Mouse (Mus musculus): Measurements from ENCODE around the gene Ndufa1. TPM values are rescaled to one million over a fixed set of nuclear protein-coding genes. Genes with fewer than 3 reads are reported as not detected.
"Not testable (repeated sequence)": the region's sequence is repeated elsewhere in the genome, so short reads cannot be mapped to it uniquely, and the experiment has no call there.

Gene Ndufa1
- 448 and 463 TPM in 2 replicates for polyA plus RNA-seq (2015; fragmentation: Nextera tagmentation; extraction: Ambion mirVana)

- no peaks in the 10 kb centered on the region for H3K9me3 ChIP-seq (replicated peaks)
- no peaks in the 10 kb centered on the region for H3K36me3 ChIP-seq
- peak within 1 kb of the TSS; percentile 52 for H3K4me2 ChIP-seq (replicated peaks)
- H3K9ac ChIP-seq: peak within 1 kb of the TSS; percentile 44
- H3K27ac ChIP-seq (replicated peaks): peak within 1 kb of the TSS; percentile 68
- 19% methylated on average over 63 of the region's 63 CpGs for WGBS
- no peaks in the 10 kb centered on the region for H3K27me3 ChIP-seq
- no peaks in the 10 kb centered on the region for H3K4me1 ChIP-seq
- ATAC-seq (ENCODE audit: insufficient number of reproducible peaks, low FRiP score, low TSS enrichment, low read depth): peak; percentile 79
- H3K4me3 ChIP-seq (replicated peaks): peak within 1 kb of the TSS; percentile 53
These were observed at the start of gene Ndufa1, which contains the start of gene Rnf113a1 for GRCm38 (mm10) chrX:37191105-37191743. Gene Ndufa1 (minus strand): TSS chrX:37191163. Gene Rnf113a1 (plus strand): TSS chrX:37191245.

GRCm38 (mm10) chrX:37222158-37222557, 31.2 kb upstream of the Ndufa1 start, which contains the start of gene Rhox1:
Gene Rhox1 (minus strand): TSS chrX:37222258.
- H3K27ac ChIP-seq (replicated peaks); H3K4me3 ChIP-seq (replicated peaks); H3K27me3 ChIP-seq; H3K9ac ChIP-seq; H3K4me1 ChIP-seq; ATAC-seq (ENCODE audit: insufficient number of reproducible peaks, low FRiP score, low TSS enrichment, low read depth); H3K36me3 ChIP-seq; H3K4me2 ChIP-seq (replicated peaks); H3K9me3 ChIP-seq (replicated peaks): not testable (repeated sequence)
- 68% methylated on average over 1 of the region's 1 CpGs for WGBS

GRCm38 (mm10) chrX:37210941-37211340, 20.0 kb upstream of the Ndufa1 start, which contains the start of gene Gm9:
Gene Gm9 (minus strand): TSS chrX:37211041.
- no peak within 1 kb of the TSS for H3K4me2 ChIP-seq (replicated peaks)
- WGBS: 90% methylated on average over 10 of the region's 10 CpGs
- no peaks in the 10 kb centered on the region for H3K27me3 ChIP-seq
- ATAC-seq (ENCODE audit: insufficient number of reproducible peaks, low FRiP score, low TSS enrichment, low read depth): no peak
- no peaks in the 10 kb centered on the region for H3K4me1 ChIP-seq
- H3K9ac ChIP-seq: no peak within 1 kb of the TSS
- no peaks in the 10 kb centered on the region for H3K36me3 ChIP-seq
- no peak within 1 kb of the TSS for H3K27ac ChIP-seq (replicated peaks)
- no peak within 1 kb of the TSS for H3K4me3 ChIP-seq (replicated peaks)
- H3K9me3 ChIP-seq (replicated peaks): no peaks in the 10 kb centered on the region

- H3K4me1 ChIP-seq: no peaks in the 10 kb centered on the region
- ATAC-seq (ENCODE audit: insufficient number of reproducible peaks, low FRiP score, low TSS enrichment, low read depth): no peak
- H3K4me3 ChIP-seq (replicated peaks): no peak overlapping the region
- no peak overlapping the region for H3K9ac ChIP-seq
- H3K9me3 ChIP-seq (replicated peaks): no peaks in the 10 kb centered on the region
- no peak overlapping the region for H3K27ac ChIP-seq (replicated peaks)
- no peaks in the 10 kb centered on the region for H3K27me3 ChIP-seq
- H3K4me2 ChIP-seq (replicated peaks): no peak overlapping the region
- WGBS: 55% methylated on average over 8 of the region's 8 CpGs
- H3K36me3 ChIP-seq: no peaks in the 10 kb centered on the region
These were observed 7.7 kb upstream of the Ndufa1 start for GRCm38 (mm10) chrX:37198676-37199075.

GRCm38 (mm10) chrX:37191744-37192379, 899 bp upstream of the Ndufa1 start:
- 30% methylated on average over 28 of the region's 28 CpGs for WGBS
- ATAC-seq (ENCODE audit: insufficient number of reproducible peaks, low FRiP score, low TSS enrichment, low read depth): no peak
- no peaks in the 10 kb centered on the region for H3K27me3 ChIP-seq

GRCm38 (mm10) chrX:37190755-37191104, 233 bp downstream of the Ndufa1 start:
- ATAC-seq (ENCODE audit: insufficient number of reproducible peaks, low FRiP score, low TSS enrichment, low read depth): no peak
- H3K9ac ChIP-seq: 0 out of 2 replicates have a peak overlapping the region, but pooled peaks have one; percentile 15

More at GRCm38 (mm10) chrX:37191744-37192379, 899 bp upstream of the Ndufa1 start:
- H3K27ac ChIP-seq (replicated peaks): peak overlapping the region; percentile 68; the same call in 1 of the 2 replicates
- H3K36me3 ChIP-seq: no peaks in the 10 kb centered on the region
- no peaks in the 10 kb centered on the region for H3K4me1 ChIP-seq
- H3K4me3 ChIP-seq (replicated peaks): peak overlapping the region; percentile 53
- peak overlapping the region; percentile 52 for H3K4me2 ChIP-seq (replicated peaks)
- no peaks in the 10 kb centered on the region for H3K9me3 ChIP-seq (replicated peaks)
- H3K9ac ChIP-seq: peak overlapping the region; percentile 44

GRCm38 (mm10) chrX:37184401-37184800, 6.6 kb downstream of the Ndufa1 start:
- H3K9me3 ChIP-seq (replicated peaks); H3K4me3 ChIP-seq (replicated peaks); H3K36me3 ChIP-seq; H3K4me1 ChIP-seq; H3K4me2 ChIP-seq (replicated peaks); ATAC-seq (ENCODE audit: insufficient number of reproducible peaks, low FRiP score, low TSS enrichment, low read depth); H3K27me3 ChIP-seq; H3K27ac ChIP-seq (replicated peaks); H3K9ac ChIP-seq: not testable (repeated sequence)
- whole genome bisulfite sequencing: 61% methylated on average over 8 of the region's 8 CpGs

More at GRCm38 (mm10) chrX:37190755-37191104, 233 bp downstream of the Ndufa1 start:
- Histone ChIP-seq H3K9me3 (replicated peaks) (no peaks in the 10 kb centered on the region), H3K4me3 (replicated peaks) (peak overlapping the region; percentile 53), H3K36me3 (no peaks in the 10 kb centered on the region), H3K27ac (replicated peaks) (no peak overlapping the region), H3K4me2 (replicated peaks) (peak overlapping the region; percentile 52), H3K4me1 (no peaks in the 10 kb centered on the region), H3K27me3 (no peaks in the 10 kb centered on the region)
- 16% methylated on average over 20 of the region's 20 CpGs for WGBS

- Histone ChIP-seq H3K9ac (no peak within 1 kb of the TSS), H3K4me1 (no peaks in the 10 kb centered on the region), H3K27me3 (no peaks in the 10 kb centered on the region), H3K4me2 (replicated peaks) (no peak within 1 kb of the TSS), H3K27ac (replicated peaks) (no peak within 1 kb of the TSS), H3K36me3 (no peaks in the 10 kb centered on the region), H3K4me3 (replicated peaks) (no peak within 1 kb of the TSS), H3K9me3 (replicated peaks) (no peaks in the 10 kb centered on the region)
- 41% methylated on average over 5 of the region's 5 CpGs for WGBS
- no peak for ATAC-seq (ENCODE audit: insufficient number of reproducible peaks, low FRiP score, low TSS enrichment, low read depth)
These were observed 22.2 kb downstream of the Ndufa1 start, which contains the start of gene Akap14 for GRCm38 (mm10) chrX:37168742-37169141. Gene Akap14 (minus strand): TSS chrX:37168842.

GRCm38 (mm10) chrX:37167085-37167484, 23.9 kb downstream of the Ndufa1 start:
- no peak overlapping the region for H3K27ac ChIP-seq (replicated peaks)
- H3K9me3 ChIP-seq (replicated peaks): no peaks in the 10 kb centered on the region
- H3K4me1 ChIP-seq: no peaks in the 10 kb centered on the region
- no peak overlapping the region for H3K9ac ChIP-seq
- no peaks in the 10 kb centered on the region for H3K36me3 ChIP-seq
- H3K4me2 ChIP-seq (replicated peaks): no peak overlapping the region
- 20% methylated on average over 3 of the region's 3 CpGs for WGBS
- ATAC-seq (ENCODE audit: insufficient number of reproducible peaks, low FRiP score, low TSS enrichment, low read depth): no peak
- H3K4me3 ChIP-seq (replicated peaks): no peak overlapping the region
- no peaks in the 10 kb centered on the region for H3K27me3 ChIP-seq

- Histone ChIP-seq H3K36me3 (no peaks in the 10 kb centered on the region), H3K4me1 (no peaks in the 10 kb centered on the region), H3K4me2 (replicated peaks) (no peak overlapping the region), H3K9me3 (replicated peaks) (no peaks in the 10 kb centered on the region), H3K27ac (replicated peaks) (no peak overlapping the region), H3K27me3 (no peaks in the 10 kb centered on the region), H3K9ac (no peak overlapping the region), H3K4me3 (replicated peaks) (no peak overlapping the region)
- no peak for ATAC-seq (ENCODE audit: insufficient number of reproducible peaks, low FRiP score, low TSS enrichment, low read depth)
- WGBS: 78% methylated on average over 18 of the region's 18 CpGs
These were observed 27.8 kb downstream of the Ndufa1 start for GRCm38 (mm10) chrX:37163115-37163514.

GRCm38 (mm10) chrX:37161169-37161568, 29.8 kb downstream of the Ndufa1 start:
- Histone ChIP-seq H3K4me3 (replicated peaks) (no peak overlapping the region), H3K27me3 (no peaks in the 10 kb centered on the region), H3K4me2 (replicated peaks) (no peak overlapping the region), H3K9me3 (replicated peaks) (no peaks in the 10 kb centered on the region), H3K9ac (no peak overlapping the region), H3K27ac (replicated peaks) (no peak overlapping the region), H3K36me3 (no peaks in the 10 kb centered on the region), H3K4me1 (no peaks in the 10 kb centered on the region)
- no peak for ATAC-seq (ENCODE audit: insufficient number of reproducible peaks, low FRiP score, low TSS enrichment, low read depth)
- WGBS: 90% methylated on average over 10 of the region's 10 CpGs

All from embryonic facial prominence, embryonic 15.5 days (tissue).